Mouse (Mus musculus): ENCODE measurements around the gene Ylpm1.

- TF ChIP-seq CTCF (IDR thresholded peaks at IDR 0.05; ENCODE audit: extremely low read depth, insufficient read depth, insufficient read length, insufficient replicate concordance) = no peak
- TF ChIP-seq POLR2A (IDR thresholded peaks at IDR 0.05; ENCODE audit: low read depth, low read length) = no peak
Measured at GRCm38 (mm10) chr12:85094706-85095105, 98.6 kb downstream of the Ylpm1 start.

Data from spleen, adult 2 months (tissue).